Mouse (Mus musculus) heart, postnatal 4 days (tissue): Measurements from ENCODE around the gene Ufm1. TPM values are rescaled to one million over a fixed set of nuclear protein-coding genes. Genes with fewer than 3 reads are reported as not detected.

Source experiments
- DNase-seq: peaks from one replicate; pipeline ENCODE4 v3.0.0; 2021
- total RNA-seq, 2 experiments: library from RNA; stranded (reverse); gene quantifications; 2 replicates each; pipeline ENCODE4 v1.2.3; 2021

The Ufm1 gene
- total RNA-seq: 10 to 100 TPM; 57.4 to 68.3 TPM

GRCm38 (mm10) chr3:53863383-53864220, at the start of gene Ufm1:
Gene Ufm1, minus strand, starts transcription at chr3:53863830.
- DNase-seq: peak; percentile 93

GRCm38 (mm10) chr3:53890619-53891540, 27.2 kb upstream of the Ufm1 start:
- no peak for DNase-seq

GRCm38 (mm10) chr3:53871596-53871995, 8.0 kb upstream of the Ufm1 start:
- DNase-seq: no peak

GRCm38 (mm10) chr3:53870482-53870881, 6.9 kb upstream of the Ufm1 start:
- DNase-seq: no peak

- no peak for DNase-seq
Measured at GRCm38 (mm10) chr3:53869263-53869662, 5.6 kb upstream of the Ufm1 start.

GRCm38 (mm10) chr3:53868212-53868611, 4.6 kb upstream of the Ufm1 start:
- DNase-seq: no peak

GRCm38 (mm10) chr3:53854831-53855230, 8.8 kb downstream of the Ufm1 start:
- no peak for DNase-seq

GRCm38 (mm10) chr3:53854261-53854660, 9.4 kb downstream of the Ufm1 start:
- DNase-seq: no peak

GRCm38 (mm10) chr3:53848262-53848661, 15.4 kb downstream of the Ufm1 start:
- no peak for DNase-seq

- DNase-seq: no peak
Measured at GRCm38 (mm10) chr3:53847726-53848125, 15.9 kb downstream of the Ufm1 start.

- no peak for DNase-seq
Measured at GRCm38 (mm10) chr3:53846206-53846928, 17.3 kb downstream of the Ufm1 start.

GRCm38 (mm10) chr3:53844786-53845185, 18.8 kb downstream of the Ufm1 start, which contains the start of gene Gm10985:
Gene Gm10985, plus strand, starts transcription at chr3:53845086.
- no peak for DNase-seq

- DNase-seq: no peak
Measured at GRCm38 (mm10) chr3:53834238-53834637, 29.4 kb downstream of the Ufm1 start.

GRCm38 (mm10) chr3:53813421-53813977, 50.1 kb downstream of the Ufm1 start:
- no peak for DNase-seq

Other genes with a start within 250 kb of the Ufm1 start
- 10 to 100 TPM; 20.2 to 20.7 TPM for gene Frem2, start 206.5 kb downstream of the Ufm1 start, total RNA-seq
- gene Gm10985, start 18.7 kb downstream of the Ufm1 start, total RNA-seq: not detected